Mouse (Mus musculus) urinary bladder, postnatal 25 days (tissue): ENCODE measurements around the gene Npm3.

Experiments
- DNase-seq: peaks from one replicate; pipeline ENCODE4 v3.0.0; 2022; ENCODE audit warnings: low spot score

Npm3 gene

GRCm38 (mm10) chr19:45749243-45750043 lies at the start of gene Npm3:
Gene Npm3, minus strand, starts transcription at chr19:45749591.
- peak; percentile 82 for DNase-seq

GRCm38 (mm10) chr19:45796879-45797278 lies 47.5 kb upstream of the Npm3 start:
- DNase-seq: no peak

- no peak for DNase-seq
Measured at GRCm38 (mm10) chr19:45796061-45796556, 46.7 kb upstream of the Npm3 start.

GRCm38 (mm10) chr19:45795406-45795944 lies 46.1 kb upstream of the Npm3 start:
- DNase-seq: no peak

GRCm38 (mm10) chr19:45794718-45795117 lies 45.3 kb upstream of the Npm3 start:
- DNase-seq: no peak

GRCm38 (mm10) chr19:45792404-45792803 lies 43.0 kb upstream of the Npm3 start:
- DNase-seq: no peak

- no peak for DNase-seq
Measured at GRCm38 (mm10) chr19:45789888-45790874, 40.8 kb upstream of the Npm3 start.

- DNase-seq: no peak
Measured at GRCm38 (mm10) chr19:45789365-45789764, 40.0 kb upstream of the Npm3 start.

- no peak for DNase-seq
Measured at GRCm38 (mm10) chr19:45788337-45788736, 38.9 kb upstream of the Npm3 start.

- no peak for DNase-seq
Measured at GRCm38 (mm10) chr19:45787450-45787849, 38.1 kb upstream of the Npm3 start.

- DNase-seq: no peak
Measured at GRCm38 (mm10) chr19:45785470-45785869, 36.1 kb upstream of the Npm3 start.

- no peak for DNase-seq
Measured at GRCm38 (mm10) chr19:45783933-45784576, 34.7 kb upstream of the Npm3 start.

GRCm38 (mm10) chr19:45783181-45783932 lies 34.0 kb upstream of the Npm3 start, which contains the start of gene Mgea5:
Gene Mgea5, minus strand, starts transcription at chr19:45783837.
- DNase-seq: peak; percentile 92

GRCm38 (mm10) chr19:45782315-45783001 lies 33.1 kb upstream of the Npm3 start:
- peak; percentile 58 for DNase-seq

GRCm38 (mm10) chr19:45781676-45782075 lies 32.3 kb upstream of the Npm3 start:
- DNase-seq: no peak

GRCm38 (mm10) chr19:45780350-45780915 lies 31.0 kb upstream of the Npm3 start:
- no peak for DNase-seq

- no peak for DNase-seq
Measured at GRCm38 (mm10) chr19:45775486-45775885, 26.1 kb upstream of the Npm3 start.

GRCm38 (mm10) chr19:45771501-45771900 lies 22.1 kb upstream of the Npm3 start:
- DNase-seq: no peak

GRCm38 (mm10) chr19:45760810-45761209 lies 11.4 kb upstream of the Npm3 start:
- no peak for DNase-seq

- no peak for DNase-seq
Measured at GRCm38 (mm10) chr19:45758671-45759070, 9.3 kb upstream of the Npm3 start.
